Mouse (Mus musculus): ENCODE measurements around the gene Ntsr1.

The Ntsr1 gene

GRCm38 (mm10) chr2:180562146-180562545 lies 62.4 kb downstream of the Ntsr1 start:
- DNase-seq (ENCODE audit: low spot score): no peak

- DNase-seq (ENCODE audit: low spot score): no peak
These were observed 63.5 kb downstream of the Ntsr1 start for GRCm38 (mm10) chr2:180563296-180563695.

- DNase-seq (ENCODE audit: low spot score): no peak
These were observed 64.1 kb downstream of the Ntsr1 start for GRCm38 (mm10) chr2:180563841-180564240.

GRCm38 (mm10) chr2:180566240-180566913 lies 66.6 kb downstream of the Ntsr1 start:
- DNase-seq (ENCODE audit: low spot score): peak; percentile 41

- peak; percentile 49 for DNase-seq (ENCODE audit: low spot score)
These were observed 69.4 kb downstream of the Ntsr1 start for GRCm38 (mm10) chr2:180569028-180569643.

- DNase-seq (ENCODE audit: low spot score): no peak
These were observed 76.7 kb downstream of the Ntsr1 start for GRCm38 (mm10) chr2:180576482-180576881.

GRCm38 (mm10) chr2:180578686-180579085 lies 78.9 kb downstream of the Ntsr1 start:
- peak; percentile 69 for DNase-seq (ENCODE audit: low spot score)

GRCm38 (mm10) chr2:180581002-180581401 lies 81.2 kb downstream of the Ntsr1 start, which contains the start of gene Mrgbp:
TSS of gene Mrgbp (plus strand) at chr2:180581304.
- no peak for DNase-seq (ENCODE audit: low spot score)

- peak; percentile 98 for DNase-seq (ENCODE audit: low spot score)
These were observed 82.8 kb downstream of the Ntsr1 start for GRCm38 (mm10) chr2:180582481-180583153.

GRCm38 (mm10) chr2:180583154-180583507 lies 83.4 kb downstream of the Ntsr1 start:
- DNase-seq (ENCODE audit: low spot score): no peak

GRCm38 (mm10) chr2:180588736-180589122 lies 89.0 kb downstream of the Ntsr1 start:
- no peak for DNase-seq (ENCODE audit: low spot score)

GRCm38 (mm10) chr2:180589123-180589831 lies 89.5 kb downstream of the Ntsr1 start, which contains the start of gene Ogfr:
TSS of gene Ogfr (plus strand) at chr2:180589245.
- peak; percentile 85 for DNase-seq (ENCODE audit: low spot score)
